Mouse (Mus musculus) myocyte (in vitro differentiated cells): Measurements from ENCODE around the gene Snai1. TPM values are rescaled to one million over a fixed set of nuclear protein-coding genes. Genes with fewer than 3 reads are reported as not detected.

ENCODE experiments used
- H3K27me3 ChIP-seq: one replicate; pipeline ENCODE4 v1.6.1; 2011; ENCODE audit not compliant: control insufficient read depth, insufficient read depth, insufficient read length
- H3K36me3 ChIP-seq: one replicate; pipeline ENCODE4 v1.6.1; 2011; ENCODE audit not compliant: control insufficient read depth, insufficient read depth
- H3K4me2 ChIP-seq: one replicate; pipeline ENCODE4 v1.6.1; 2011; ENCODE audit warnings: low read depth, control low read depth
- H3K4me3 ChIP-seq: one replicate; pipeline ENCODE4 v1.5.1; 2011; ENCODE audit warnings: mild to moderate bottlenecking, control low read depth, moderate library complexity
- H3K79me2 ChIP-seq: one replicate; pipeline ENCODE4 v1.6.1; 2011; ENCODE audit not compliant: control insufficient read depth, insufficient read depth
- H3ac ChIP-seq: one replicate; pipeline ENCODE4 v1.6.1; 2011; ENCODE audit not compliant: control insufficient read depth, insufficient read length
- CEBPB ChIP-seq: IDR thresholded peaks from 2 replicates; pipeline ENCODE4 v1.6.1; 2011; ENCODE audit warnings: mild to moderate bottlenecking, moderate library complexity; ENCODE audit not compliant: poor library complexity, insufficient read depth, severe bottlenecking
- E2F4 ChIP-seq: IDR thresholded peaks from one replicate; pipeline ENCODE4 v1.6.1; 2011; ENCODE audit warnings: mild to moderate bottlenecking, control low read depth, moderate library complexity; ENCODE audit not compliant: insufficient read depth
- MAX ChIP-seq: IDR thresholded peaks from one replicate; pipeline ENCODE4 v1.6.1; 2011; ENCODE audit warnings: low read depth, mild to moderate bottlenecking, control low read depth
- MYOD1 ChIP-seq, 3 experiments: IDR thresholded peaks; one replicate each; pipeline ENCODE4 v1.6.1; 2011; ENCODE audit warnings: control low read depth in 2 of 3, low read depth in 2 of 3, mild to moderate bottlenecking in 2 of 3, moderate library complexity in 1 of 3; ENCODE audit not compliant: insufficient read length in 2 of 3, control insufficient read depth in 1 of 3
- MYOG ChIP-seq, 3 experiments: IDR thresholded peaks; one replicate each; pipeline ENCODE4 v1.6.1; 2011; ENCODE audit warnings: control low read depth in 2 of 3, low read depth in 2 of 3, mild to moderate bottlenecking in 2 of 3; ENCODE audit not compliant: insufficient read length in 2 of 3, control insufficient read depth in 1 of 3, insufficient read depth in 1 of 3
- POLR2A ChIP-seq: IDR thresholded peaks from one replicate; pipeline ENCODE4 v1.6.1; 2011; ENCODE audit warnings: low read depth, mild to moderate bottlenecking, control low read depth, moderate library complexity; ENCODE audit not compliant: insufficient read length
- POLR2AphosphoS2 ChIP-seq: IDR thresholded peaks from one replicate; pipeline ENCODE4 v1.6.1; 2011; ENCODE audit warnings: low read depth, control low read depth; ENCODE audit not compliant: insufficient read length
- REST ChIP-seq: IDR thresholded peaks from one replicate; pipeline ENCODE4 v1.6.1; 2011; ENCODE audit warnings: mild to moderate bottlenecking, control low read depth, moderate library complexity; ENCODE audit not compliant: insufficient read depth, insufficient read length
- SRF ChIP-seq: IDR thresholded peaks from one replicate; pipeline ENCODE4 v1.6.1; 2011; ENCODE audit warnings: low read depth; ENCODE audit not compliant: control insufficient read depth, insufficient read length
- TCF12 ChIP-seq: IDR thresholded peaks from one replicate; pipeline ENCODE4 v1.6.1; 2011; ENCODE audit warnings: mild to moderate bottlenecking, control low read depth; ENCODE audit not compliant: poor library complexity, insufficient read depth, severe bottlenecking
- TCF3 ChIP-seq: IDR thresholded peaks from one replicate; pipeline ENCODE4 v1.6.1; 2011; ENCODE audit warnings: low read depth, control low read depth; ENCODE audit not compliant: insufficient read length
- USF1 ChIP-seq: IDR thresholded peaks from one replicate; pipeline ENCODE4 v1.6.1; 2011; ENCODE audit warnings: low read depth, mild to moderate bottlenecking, control low read depth, moderate library complexity
- polyA plus RNA-seq: library from polyadenylated mRNA; unstranded; fragments of >200 nt; fragmentation: generic; extraction: Trizol; gene quantifications from one replicate; pipeline ENCODE4 v1.2.1, GENCODE M21; 2012; ENCODE audit warnings: missing spikeins

Gene Snai1
- polyA plus RNA-seq, 1 experiment: 48.5 TPM

GRCm38 (mm10) chr2:167528278-167528677, 9.7 kb upstream of the Snai1 start:
- Histone ChIP-seq H3K27me3 (no peaks in the 10 kb centered on the region), H3ac (no peak overlapping the region), H3K4me2 (no peak overlapping the region), H3K79me2 (no peaks in the 10 kb centered on the region), H3K4me3 (no peak overlapping the region), H3K36me3 (no peaks in the 10 kb centered on the region)
- TF ChIP-seq CEBPB (no peak), USF1 (no peak), MYOD1 (IDR thresholded peaks at IDR 0.05; ENCODE audit: control insufficient read depth in 1 of 3, insufficient read length in 2 of 3, low read depth in 2 of 3) (no peak), SRF (no peak), TCF12 (no peak), POLR2AphosphoS2 (no peak), MYOG (IDR thresholded peaks at IDR 0.05; ENCODE audit: control insufficient read depth in 1 of 3, insufficient read depth in 1 of 3, insufficient read length in 2 of 3, low read depth in 2 of 3) (no peak), POLR2A (no peak), MAX (no peak), E2F4 (no peak)

GRCm38 (mm10) chr2:167529935-167530513, 8.0 kb upstream of the Snai1 start:
- Histone ChIP-seq H3K79me2 (no peaks in the 10 kb centered on the region), H3ac (no peak overlapping the region), H3K4me3 (no peak overlapping the region), H3K27me3 (no peaks in the 10 kb centered on the region), H3K4me2 (no peak overlapping the region), H3K36me3 (no peaks in the 10 kb centered on the region)
- TF ChIP-seq E2F4 (no peak), MAX (no peak), MYOG (IDR thresholded peaks at IDR 0.05; ENCODE audit: control insufficient read depth in 1 of 3, insufficient read depth in 1 of 3, insufficient read length in 2 of 3, low read depth in 2 of 3) (no peak), POLR2AphosphoS2 (no peak), MYOD1 (IDR thresholded peaks at IDR 0.05; ENCODE audit: control insufficient read depth in 1 of 3, insufficient read length in 2 of 3, low read depth in 2 of 3) (no peak), REST (no peak), USF1 (no peak)

DNA sequence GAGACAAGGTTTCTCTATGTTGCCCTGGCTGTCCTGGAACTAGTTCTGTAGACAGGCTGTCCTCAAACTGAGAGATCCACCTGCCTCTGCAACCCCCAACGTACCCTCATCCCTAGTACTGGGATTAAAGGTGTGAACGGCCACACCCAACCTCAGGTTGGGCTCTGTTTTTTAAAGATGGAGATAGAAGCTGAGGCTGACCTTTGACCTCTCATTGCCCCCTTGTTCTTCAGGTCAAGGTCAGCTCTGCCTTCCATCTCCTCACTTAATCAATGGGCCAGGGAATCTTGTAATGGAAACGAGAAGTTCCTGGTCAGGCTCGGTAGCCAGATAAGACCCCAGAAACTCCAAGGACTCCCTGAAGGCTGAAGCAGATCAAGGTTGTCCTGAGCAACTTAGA, 7.5 kb upstream of the Snai1 start:
- no peak overlapping the region for H3K4me2 ChIP-seq
- no peak overlapping the region for H3K4me3 ChIP-seq
- TF ChIP-seq CEBPB (no peak), MYOD1 (IDR thresholded peaks at IDR 0.05; ENCODE audit: control insufficient read depth in 1 of 3, insufficient read length in 2 of 3, low read depth in 2 of 3) (no peak), TCF3 (no peak), MAX (no peak), TCF12 (no peak), SRF (no peak), POLR2AphosphoS2 (no peak)
- no peaks in the 10 kb centered on the region for H3K79me2 ChIP-seq
- no peaks in the 10 kb centered on the region for H3K36me3 ChIP-seq
- no peak overlapping the region for H3ac ChIP-seq
- H3K27me3 ChIP-seq: no peaks in the 10 kb centered on the region

GRCm38 (mm10) chr2:167532131-167532530, 5.9 kb upstream of the Snai1 start:
- Histone ChIP-seq H3K36me3 (no peaks in the 10 kb centered on the region), H3K79me2 (no peaks in the 10 kb centered on the region)

DNA sequence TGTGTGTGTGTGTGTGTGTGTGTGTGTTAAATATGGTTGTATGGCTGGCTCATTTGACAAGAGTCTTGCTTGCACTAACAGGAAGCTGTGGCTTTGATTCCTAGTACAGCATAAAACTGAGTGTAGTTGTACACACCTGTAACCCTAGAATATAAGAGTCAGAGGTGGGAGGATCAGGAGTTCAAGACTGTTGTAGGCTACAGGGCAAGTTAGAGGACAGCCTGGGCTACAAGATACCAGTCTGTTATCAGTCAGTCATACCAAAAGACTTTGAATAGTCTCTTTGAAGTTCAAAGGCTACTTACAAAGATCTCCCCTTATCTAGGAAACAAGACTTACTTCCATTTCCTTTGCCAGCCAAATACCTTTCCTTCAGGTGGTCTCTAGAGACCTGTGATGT, 4.1 kb upstream of the Snai1 start:
- TF ChIP-seq CEBPB (no peak), SRF (no peak), USF1 (no peak), REST (no peak)
- Histone ChIP-seq H3K36me3 (no peaks in the 10 kb centered on the region), H3K79me2 (peaks cover 4% of the 10 kb centered on the region), H3K27me3 (no peaks in the 10 kb centered on the region), H3K4me3 (no peak overlapping the region), H3K4me2 (no peak overlapping the region), H3ac (no peak overlapping the region)

More at GRCm38 (mm10) chr2:167532131-167532530, 5.9 kb upstream of the Snai1 start:
- Histone ChIP-seq H3K4me3 (no peak overlapping the region), H3ac (no peak overlapping the region), H3K27me3 (no peaks in the 10 kb centered on the region), H3K4me2 (peak overlapping the region; percentile 16)
- TF ChIP-seq USF1 (no peak), MYOD1 (IDR thresholded peaks at IDR 0.05; ENCODE audit: control insufficient read depth in 1 of 3, insufficient read length in 2 of 3, low read depth in 2 of 3) (no peak), MYOG (IDR thresholded peaks at IDR 0.05; ENCODE audit: control insufficient read depth in 1 of 3, insufficient read depth in 1 of 3, insufficient read length in 2 of 3, low read depth in 2 of 3) (no peak), CEBPB (no peak), E2F4 (no peak), SRF (no peak), TCF3 (no peak), TCF12 (no peak), REST (no peak), POLR2A (no peak)
